Mouse (Mus musculus): ENCODE measurements around the gene Il20ra.

Gene Il20ra

DNA sequence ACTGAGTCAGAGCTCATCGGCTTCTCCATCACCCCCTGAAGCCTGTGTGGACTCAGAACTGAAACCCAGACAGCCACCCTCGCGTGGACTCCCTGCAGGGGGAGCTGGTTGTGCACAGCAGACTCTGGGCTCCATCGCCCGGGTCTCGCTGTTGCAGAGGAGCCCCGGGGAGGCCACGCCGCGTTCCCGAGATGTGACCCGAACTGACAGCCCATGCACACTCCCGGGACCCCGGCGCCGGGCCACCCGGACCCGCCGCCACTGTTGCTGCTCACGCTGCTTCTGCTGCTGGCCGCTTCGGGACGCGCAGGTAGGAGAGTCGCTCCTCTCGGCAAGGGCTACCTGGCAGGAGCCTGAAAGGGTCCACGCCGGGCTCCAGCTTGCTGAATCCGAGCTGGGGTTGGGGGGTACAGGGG is at the start of gene Il20ra:
Gene Il20ra, plus strand, starts transcription at position 150 of the 416 bp plus-strand sequence.
- no peak for TF ChIP-seq GATA4 (IDR thresholded peaks at IDR 0.05; ENCODE audit: insufficient replicate concordance, low read length)

DNA sequence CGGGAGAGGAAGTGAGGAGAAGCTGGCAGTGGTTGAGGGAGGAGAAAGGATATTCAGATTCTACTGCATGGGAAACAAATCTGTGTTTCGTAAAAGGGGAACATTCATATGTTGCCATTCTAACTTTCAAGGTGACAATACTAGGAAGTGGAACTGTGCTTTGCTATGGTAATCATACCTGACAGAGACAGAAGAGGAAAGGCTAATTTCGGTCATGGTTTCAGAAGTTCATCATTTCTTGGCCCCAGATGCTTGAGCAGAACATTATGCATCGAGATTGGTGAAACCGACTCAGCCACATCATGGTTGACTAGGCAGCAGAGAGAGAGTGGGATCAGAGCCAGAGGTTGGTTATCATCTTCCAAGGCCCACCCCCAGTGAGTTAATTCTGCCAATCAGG is 43.4 kb upstream of the Il20ra start:
- TF ChIP-seq GATA4 (IDR thresholded peaks at IDR 0.05; ENCODE audit: insufficient replicate concordance, low read length), result no peak

DNA sequence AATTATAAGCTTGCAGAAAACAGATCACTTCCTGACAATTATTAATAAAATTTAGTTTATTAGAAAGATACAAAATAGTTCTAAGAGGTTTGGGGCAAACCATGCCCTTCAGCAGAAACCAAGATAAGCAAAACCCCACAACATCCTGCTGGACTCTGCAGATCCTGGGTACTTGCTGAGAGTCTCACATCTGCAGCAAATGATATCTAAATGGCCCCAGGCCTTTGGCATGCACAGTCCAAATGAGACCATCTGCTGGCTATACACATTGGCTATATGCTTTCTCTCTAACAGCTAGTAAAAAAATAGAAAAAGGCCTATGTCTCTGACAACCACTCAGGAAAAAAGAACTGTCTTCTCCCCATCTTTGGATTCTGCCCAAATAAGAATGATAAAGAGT is 40.4 kb upstream of the Il20ra start:
- no peak for TF ChIP-seq GATA4 (IDR thresholded peaks at IDR 0.05; ENCODE audit: insufficient replicate concordance, low read length)

DNA sequence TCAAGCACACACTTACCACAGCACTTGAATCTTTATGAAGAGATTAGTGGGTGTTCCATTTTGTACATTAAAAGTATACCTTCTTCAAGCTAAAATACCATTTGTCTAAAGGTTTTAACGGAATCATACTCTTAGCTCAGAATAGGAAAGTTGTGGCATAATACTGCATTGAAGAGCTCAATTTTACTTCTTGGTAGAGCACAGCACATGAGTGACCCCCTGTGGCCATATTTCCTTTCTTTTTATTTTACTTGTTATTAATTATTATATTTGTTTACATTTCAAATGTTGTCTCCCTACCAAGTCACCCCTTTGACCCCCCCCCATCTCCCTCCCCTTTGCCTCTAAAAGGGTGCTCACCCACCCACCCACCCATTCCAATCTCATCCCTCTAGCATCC is 39.2 kb upstream of the Il20ra start:
- no peak for TF ChIP-seq GATA4 (IDR thresholded peaks at IDR 0.05; ENCODE audit: insufficient replicate concordance, low read length)

DNA sequence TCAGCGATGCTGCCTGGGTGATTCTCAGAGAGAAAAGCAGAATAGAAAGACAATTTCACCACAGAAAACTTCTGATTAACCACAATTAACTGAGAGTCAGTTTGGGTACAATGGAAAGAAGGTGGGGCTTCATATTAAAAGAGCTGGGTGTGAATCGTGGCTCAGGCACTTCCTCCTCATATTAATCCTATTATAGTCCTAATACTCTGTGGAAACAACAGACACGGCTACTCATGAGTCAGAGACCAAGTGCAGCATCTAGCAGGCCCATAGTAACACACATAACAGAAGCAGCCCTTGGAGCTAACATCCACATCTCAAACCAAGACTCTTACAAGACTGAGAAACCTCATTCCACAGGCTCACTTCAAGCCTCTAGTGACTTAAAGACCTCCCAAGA is 24.7 kb upstream of the Il20ra start:
- no peak for TF ChIP-seq GATA4 (IDR thresholded peaks at IDR 0.05; ENCODE audit: insufficient replicate concordance, low read length)

DNA sequence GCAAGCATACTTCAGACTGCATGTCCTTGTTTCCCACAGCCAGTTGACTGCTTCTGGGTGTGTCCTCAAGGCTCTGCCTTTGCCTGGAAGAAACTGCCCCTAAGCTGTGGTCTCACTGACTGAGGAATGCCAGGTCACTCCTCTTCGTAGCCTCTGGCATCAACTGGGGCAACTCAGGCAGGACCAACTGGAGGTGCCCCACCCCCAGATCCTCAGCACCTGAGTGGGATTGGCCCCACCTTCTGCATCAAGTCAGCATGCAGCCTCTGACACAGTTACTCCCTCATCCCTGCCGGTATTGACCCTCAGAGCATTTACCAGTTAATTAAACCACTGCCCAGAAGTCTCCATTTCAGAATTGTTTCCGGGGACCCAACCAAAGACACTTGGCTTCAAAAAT is 21.1 kb upstream of the Il20ra start:
- no peak for TF ChIP-seq GATA4 (IDR thresholded peaks at IDR 0.05; ENCODE audit: insufficient replicate concordance, low read length)

DNA sequence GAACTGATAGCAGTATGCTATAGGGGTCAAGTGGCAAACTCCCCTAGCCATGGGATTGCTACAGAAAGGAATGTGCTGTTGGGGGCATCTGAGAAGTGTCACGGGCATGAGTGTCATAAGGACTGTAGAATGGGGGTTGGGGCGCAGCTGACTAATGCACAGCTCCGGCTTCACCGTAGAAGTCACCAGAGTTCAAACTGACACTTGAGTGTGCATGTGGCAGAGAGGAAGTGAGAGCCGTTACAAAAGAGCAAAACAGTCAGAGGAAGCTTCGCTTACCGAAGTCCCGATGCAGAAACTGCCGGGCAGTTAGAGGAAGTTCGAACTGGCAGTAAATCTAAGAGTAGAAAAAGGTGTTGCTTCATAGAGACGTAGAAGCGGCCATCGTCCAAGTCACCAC is 20.6 kb upstream of the Il20ra start:
- no peak for TF ChIP-seq GATA4 (IDR thresholded peaks at IDR 0.05; ENCODE audit: insufficient replicate concordance, low read length)

DNA sequence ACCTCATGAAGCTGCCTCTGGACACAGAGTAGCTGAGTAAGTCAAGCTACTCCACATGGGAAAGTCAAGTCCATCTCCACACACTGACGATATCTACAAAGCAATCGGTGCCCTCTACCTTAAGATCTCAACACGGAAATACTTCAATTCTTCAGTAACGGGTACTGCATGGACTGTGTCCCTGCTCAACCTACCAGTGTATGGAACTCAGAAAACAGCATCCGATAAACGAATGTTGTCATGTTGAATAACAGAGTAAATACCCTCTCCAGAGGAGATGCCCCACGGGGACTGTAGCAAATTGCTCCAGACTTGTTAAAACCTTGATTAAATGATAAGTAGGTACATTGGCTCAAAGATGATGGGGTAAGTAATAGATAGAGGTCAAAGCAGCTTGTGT is 20.0 kb upstream of the Il20ra start:
- TF ChIP-seq GATA4 (IDR thresholded peaks at IDR 0.05; ENCODE audit: insufficient replicate concordance, low read length), result no peak

DNA sequence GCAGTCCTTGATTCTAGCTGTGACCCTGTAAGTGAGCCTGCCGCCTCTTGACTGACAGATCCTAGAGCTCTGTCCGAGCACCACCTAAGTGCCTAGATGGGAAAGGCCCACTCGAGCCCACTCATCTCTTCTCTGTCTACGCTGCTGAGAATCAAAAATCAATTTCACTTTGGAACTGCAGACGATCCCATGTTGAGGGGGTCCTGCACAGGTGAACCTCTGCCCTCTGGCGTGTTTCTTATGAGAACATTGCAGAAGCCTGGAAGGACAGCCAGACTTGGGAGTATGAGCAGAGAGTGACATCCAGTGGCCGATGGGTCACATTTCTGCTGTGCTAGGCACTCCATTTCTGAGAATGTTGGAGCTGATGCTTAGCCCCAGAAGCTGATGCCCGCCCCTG is 19.4 kb upstream of the Il20ra start:
- no peak for TF ChIP-seq GATA4 (IDR thresholded peaks at IDR 0.05; ENCODE audit: insufficient replicate concordance, low read length)

DNA sequence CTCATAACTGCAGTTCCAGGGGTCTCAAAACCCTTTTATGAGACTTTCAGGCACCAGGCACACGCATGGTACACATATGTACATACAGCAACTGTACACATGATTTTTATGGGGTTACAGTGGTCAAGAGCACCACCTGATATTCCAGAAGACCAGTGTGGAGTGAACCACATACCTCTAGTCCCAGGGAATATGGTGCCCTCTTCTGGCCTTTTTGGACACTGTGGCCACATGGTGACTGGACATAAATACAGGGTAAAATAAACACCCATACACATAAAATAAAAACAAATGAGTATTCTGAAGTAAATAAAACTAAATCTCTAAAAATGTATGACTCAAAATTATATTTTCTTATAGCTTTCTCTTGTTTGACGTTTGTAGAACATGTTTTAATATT is 18.7 kb upstream of the Il20ra start:
- no peak for TF ChIP-seq GATA4 (IDR thresholded peaks at IDR 0.05; ENCODE audit: insufficient replicate concordance, low read length)

DNA sequence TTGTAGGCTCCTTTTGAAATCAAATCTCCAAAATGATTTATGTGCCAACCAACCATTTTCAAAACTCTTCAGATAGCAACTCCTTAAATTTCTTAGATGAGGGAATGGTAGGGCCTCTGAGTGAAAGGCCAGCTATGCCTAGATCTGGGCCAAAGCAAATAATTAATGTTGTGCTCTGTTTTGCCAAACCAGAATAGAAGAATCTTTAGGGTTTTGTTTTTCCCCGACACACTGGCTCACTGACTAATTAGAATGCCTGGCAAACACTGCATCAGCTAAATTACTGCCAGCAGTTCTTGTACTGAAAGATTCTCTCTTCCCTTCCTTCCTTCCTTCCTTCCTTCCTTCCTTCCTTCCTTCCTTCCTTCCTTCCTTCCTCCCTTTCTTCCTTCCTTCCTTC is 13.0 kb upstream of the Il20ra start:
- no peak for TF ChIP-seq GATA4 (IDR thresholded peaks at IDR 0.05; ENCODE audit: insufficient replicate concordance, low read length)

DNA sequence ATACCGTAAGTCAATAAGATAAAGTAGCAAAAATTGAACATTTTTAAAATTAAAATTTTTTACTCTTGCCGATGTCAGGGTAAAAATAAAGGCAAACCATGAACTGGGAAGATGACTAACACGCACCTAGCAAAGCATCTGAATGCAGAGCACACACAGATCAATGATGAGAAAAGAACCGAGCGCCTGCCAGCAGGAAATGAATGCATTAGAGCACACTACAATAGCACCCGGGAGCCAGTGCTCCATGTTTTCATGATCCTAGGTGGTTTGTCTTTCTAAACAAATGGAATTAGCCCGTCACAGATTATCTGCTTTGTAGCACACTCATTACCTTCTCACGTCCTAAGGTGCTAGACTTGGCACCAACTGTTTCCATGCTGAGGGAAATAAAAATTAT is 7.9 kb upstream of the Il20ra start:
- no peak for TF ChIP-seq GATA4 (IDR thresholded peaks at IDR 0.05; ENCODE audit: insufficient replicate concordance, low read length)

DNA sequence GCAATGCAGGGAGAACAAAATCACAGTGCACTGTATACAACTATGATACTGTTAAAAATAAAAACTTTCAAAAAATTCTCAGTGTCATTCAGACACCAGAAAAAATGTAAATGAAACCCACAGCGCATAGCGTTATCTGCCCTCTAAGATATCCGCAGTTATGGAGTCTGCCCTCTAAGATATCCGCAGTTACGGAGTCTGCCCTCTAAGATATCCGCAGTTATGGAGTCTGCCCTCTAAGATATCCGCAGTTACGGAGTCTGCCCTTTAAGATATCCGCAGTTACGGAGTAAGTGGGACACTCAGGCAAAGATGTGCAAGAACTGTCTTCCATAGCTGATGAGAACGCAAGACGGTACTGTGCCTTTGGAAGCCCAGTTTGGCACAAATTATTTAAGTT is 4.6 kb upstream of the Il20ra start:
- TF ChIP-seq GATA4 (IDR thresholded peaks at IDR 0.05; ENCODE audit: insufficient replicate concordance, low read length), result no peak

DNA sequence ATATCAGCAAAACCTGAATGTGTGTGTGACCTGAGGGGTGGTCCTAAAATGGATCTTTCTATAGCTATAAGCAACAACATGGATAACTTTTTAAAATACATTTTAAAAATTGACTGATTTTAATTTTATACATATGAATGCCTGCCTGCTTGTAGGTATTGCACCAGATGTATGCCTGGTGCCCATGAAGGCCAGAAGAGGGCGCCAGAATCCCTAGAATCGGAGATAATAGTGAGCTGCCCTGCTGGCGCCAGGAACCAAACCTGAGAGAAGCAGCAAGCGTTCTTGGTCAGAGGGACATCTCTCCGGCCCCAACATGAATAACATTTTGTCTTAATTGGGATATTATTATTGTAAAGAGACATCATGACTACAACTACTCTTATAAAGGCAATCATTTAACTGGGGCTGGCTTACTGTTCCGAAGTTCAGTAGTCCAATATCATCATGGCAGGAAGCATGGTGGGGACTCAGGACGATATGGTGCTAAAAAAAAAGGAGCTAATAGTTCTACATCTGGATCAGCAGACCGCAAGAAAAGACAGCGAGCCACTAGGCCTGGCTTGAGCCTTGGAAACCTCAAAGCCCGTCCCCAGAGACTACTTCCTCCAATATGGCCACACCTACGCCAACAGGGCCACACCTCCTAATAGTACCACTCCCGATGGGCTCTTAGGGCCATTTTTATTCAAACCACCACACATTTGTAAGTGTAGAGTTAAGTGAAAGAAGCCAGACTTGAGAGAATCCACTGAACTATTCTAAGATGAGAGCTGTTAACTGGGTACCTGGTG is 3.9 kb upstream of the Il20ra start:
- no peak for TF ChIP-seq GATA4 (IDR thresholded peaks at IDR 0.05; ENCODE audit: insufficient replicate concordance, low read length)

DNA sequence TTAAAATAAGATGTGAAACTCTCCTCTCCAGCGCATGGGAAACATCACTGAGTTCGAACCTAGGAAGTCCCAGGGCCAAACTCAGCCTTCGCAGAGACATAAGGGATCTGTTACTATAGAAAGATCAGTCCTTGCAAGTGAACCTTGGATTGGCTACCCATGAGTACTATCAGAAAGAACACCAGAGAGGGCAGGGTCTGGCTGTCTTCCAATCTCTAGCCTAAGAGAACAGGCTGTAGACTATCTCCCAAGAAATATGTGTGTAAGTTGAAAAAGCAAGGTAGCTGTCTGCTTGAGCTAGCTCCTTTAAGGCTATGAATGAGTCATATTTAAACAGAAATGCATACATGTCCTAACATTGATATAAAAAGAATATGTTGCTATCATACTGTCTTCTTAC is 1.4 kb upstream of the Il20ra start:
- no peak for TF ChIP-seq GATA4 (IDR thresholded peaks at IDR 0.05; ENCODE audit: insufficient replicate concordance, low read length)

DNA sequence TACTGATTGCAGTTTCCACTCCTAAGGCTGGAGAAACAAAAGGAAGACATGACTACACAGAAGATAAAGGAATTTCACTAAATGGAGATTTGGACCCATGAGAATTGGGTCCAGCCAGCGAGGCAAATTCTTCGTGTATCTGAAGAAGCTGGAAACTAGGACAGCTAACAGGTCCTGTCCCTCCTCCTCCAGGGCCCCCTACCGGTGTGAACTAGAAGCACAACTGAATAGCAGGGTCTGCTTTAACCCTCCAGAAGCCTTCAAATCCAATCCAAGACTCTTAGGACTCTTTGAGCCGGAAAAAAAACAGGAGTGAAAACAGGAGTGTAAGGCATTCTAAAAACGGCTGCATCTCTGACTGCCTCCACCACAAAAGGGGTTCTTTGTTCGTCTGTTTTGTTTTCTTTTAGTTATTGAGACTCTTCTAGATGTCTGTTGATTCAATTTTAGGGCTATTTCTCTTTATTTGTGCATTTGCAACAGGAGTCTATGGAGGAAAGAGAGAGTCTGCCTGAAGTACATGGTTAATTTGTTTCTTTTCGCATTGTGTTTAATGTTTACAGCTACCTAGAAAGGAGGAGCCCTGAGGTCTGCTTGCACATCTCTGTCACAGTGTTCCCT is 709 bp upstream of the Il20ra start:
- no peak for TF ChIP-seq GATA4 (IDR thresholded peaks at IDR 0.05; ENCODE audit: insufficient replicate concordance, low read length)

DNA sequence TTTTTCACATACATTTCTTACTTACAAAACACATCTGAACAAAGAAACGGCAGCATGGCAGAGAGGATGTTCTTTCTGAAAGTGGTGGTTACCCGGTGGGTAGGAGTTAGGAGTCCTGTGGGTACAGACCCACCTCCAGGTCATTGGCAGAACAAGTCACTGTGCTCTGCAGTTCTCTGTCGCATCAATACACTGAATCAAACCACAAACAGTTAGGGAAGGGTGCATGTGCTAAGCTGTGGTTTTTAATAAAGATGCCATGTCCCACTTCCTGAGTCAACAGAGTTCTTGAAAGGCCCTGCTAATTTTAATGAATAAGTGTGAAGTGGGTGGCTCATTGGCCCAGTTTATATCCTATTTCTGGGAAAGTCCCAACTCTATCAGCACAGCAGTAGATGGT is 6.3 kb downstream of the Il20ra start:
- TF ChIP-seq GATA4 (IDR thresholded peaks at IDR 0.05; ENCODE audit: insufficient replicate concordance, low read length), result no peak

Data from liver, adult (tissue).